Mouse (Mus musculus) ES-Bruce4 (cell line): ENCODE measurements around the gene Wdr73.

ENCODE experiments used
- EP300 ChIP-seq: IDR thresholded peaks from 2 replicates; pipeline ENCODE4 v1.6.1; 2011; ENCODE audit warnings: low read depth, low read length; ENCODE audit not compliant: insufficient read depth
- POLR2A ChIP-seq: IDR thresholded peaks from one replicate; pipeline ENCODE4 v1.8.1; 2011; ENCODE audit warnings: low read length; ENCODE audit not compliant: insufficient read depth

GRCm38 (mm10) chr7:80911053-80911452, 10.0 kb upstream of the Wdr73 start:
- TF ChIP-seq POLR2A (no peak), EP300 (no peak)
